Mouse (Mus musculus) left cerebral cortex, adult 2 months (tissue): ENCODE measurements around the gene Ncan. TPM values are rescaled to one million over a fixed set of nuclear protein-coding genes. Genes with fewer than 3 reads are reported as not detected.

ENCODE experiments used
- DNase-seq, 2 experiments: peaks; one replicate each; pipeline ENCODE4 v3.0.0; 2021 to 2022; ENCODE audit warnings: low spot score in 2 of 2, mixed read lengths in 1 of 2; ENCODE audit errors: extremely low spot score in 1 of 2
- H3K27ac ChIP-seq: fragments of 200-600 bp; 2 replicates; pipeline ENCODE4 v1.8.1; 2022
- H3K4me3 ChIP-seq: fragments of 200-600 bp; 2 replicates; pipeline ENCODE4 v1.8.1; 2022
- CTCF ChIP-seq: fragments of 200-600 bp; IDR thresholded peaks from 2 replicates; pipeline ENCODE4 v1.8.1; 2022; ENCODE audit warnings: antibody characterized with exemption, mild to moderate bottlenecking, moderate library complexity
- intact Hi-C: fragments of 180-260 bp; cut with DNase I; formaldehyde crosslinking; loops from one replicate; pipeline ENCODE4 v1.15.1; 2025
- total RNA-seq, 2 experiments: library from RNA; stranded (reverse); gene quantifications; 2 replicates each; pipeline ENCODE4 v1.2.3; 2021

Gene Ncan
- total RNA-seq, 2 experiments from 2014 or later: 175 to 186 TPM

- Histone ChIP-seq H3K4me3 (no peak overlapping the region), H3K27ac (peak overlapping the region; percentile 94)
- intact Hi-C loops: loop anchor here (1.0 kb wide), 1 partner anchor 18 kb away; no protein-coding TSS in a partner anchor
- DNase-seq: peak in 1 of 2 experiments; percentile 55
- no peak for TF ChIP-seq CTCF
Measured at GRCm38 (mm10) chr8:70100241-70100640, 20.4 kb downstream of the Ncan start.

- H3K27ac ChIP-seq: peak overlapping the region; percentile 94
- intact Hi-C loops: no loop called here
- peak in 1 of 2 experiments; percentile 54 for DNase-seq
- no peak for TF ChIP-seq CTCF
- H3K4me3 ChIP-seq: no peak overlapping the region
Measured at GRCm38 (mm10) chr8:70099276-70099675, 21.4 kb downstream of the Ncan start.

- TF ChIP-seq CTCF: no peak
- no peak for DNase-seq
- Histone ChIP-seq H3K27ac (peak overlapping the region; percentile 58), H3K4me3 (no peak overlapping the region)
- intact Hi-C loops: no loop called here
Measured at GRCm38 (mm10) chr8:70092786-70093185, 27.9 kb downstream of the Ncan start.

- DNase-seq: no peak
- no peak for TF ChIP-seq CTCF
- Histone ChIP-seq H3K4me3 (no peak overlapping the region), H3K27ac (peak overlapping the region; percentile 55; the same call in 1 of the 2 replicates)
- intact Hi-C loops: no loop called here
Measured at GRCm38 (mm10) chr8:70089296-70089960, 31.2 kb downstream of the Ncan start.

GRCm38 (mm10) chr8:70087836-70088650 lies 32.6 kb downstream of the Ncan start:
- peak; percentile 65 to 77 for DNase-seq
- peak; percentile 77 for TF ChIP-seq CTCF
- Histone ChIP-seq H3K4me3 (peak overlapping the region; percentile 41), H3K27ac (peak overlapping the region; percentile 11; the same call in 1 of the 2 replicates)
- intact Hi-C loops: loop anchor here (1.0 to 2.0 kb wide), 2 partner anchors 33 to 78 kb away; partner anchors contain the start of gene Ncan

- no peak for DNase-seq
- H3K4me3 ChIP-seq: no peak overlapping the region
- intact Hi-C loops: loop anchor here (2.0 kb wide), 1 partner anchor 34 kb away; the partner anchor contains the start of gene Ncan
- no peak overlapping the region for H3K27ac ChIP-seq
- TF ChIP-seq CTCF: no peak
Measured at GRCm38 (mm10) chr8:70087237-70087636, 33.4 kb downstream of the Ncan start.

GRCm38 (mm10) chr8:70086151-70086550 lies 34.5 kb downstream of the Ncan start:
- DNase-seq: no peak
- H3K27ac ChIP-seq: no peak overlapping the region
- intact Hi-C loops: loop anchor here (2.0 kb wide), 1 partner anchor 35 kb away; the partner anchor contains the start of gene Ncan
- no peak for TF ChIP-seq CTCF
- H3K4me3 ChIP-seq: no peak overlapping the region

- peak in 1 of 2 experiments; percentile 36 for DNase-seq
- H3K4me3 ChIP-seq: peak overlapping the region; percentile 57
- intact Hi-C loops: no loop called here
- peak overlapping the region; percentile 45 for H3K27ac ChIP-seq
- TF ChIP-seq CTCF: peak; percentile 12
Measured at GRCm38 (mm10) chr8:70084191-70085065, 36.2 kb downstream of the Ncan start.

GRCm38 (mm10) chr8:70083285-70083684 lies 37.4 kb downstream of the Ncan start, which contains the start of gene Hapln4:
Gene Hapln4 (plus strand): TSS chr8:70083457.
- TF ChIP-seq CTCF: no peak; the same call in 1 of the 2 replicates
- peak; percentile 72 to 80 for DNase-seq
- intact Hi-C loops: no loop called here
- H3K4me3 ChIP-seq: peak within 1 kb of the TSS; percentile 57
- H3K27ac ChIP-seq: peak within 1 kb of the TSS; percentile 45

- Histone ChIP-seq H3K27ac (no peak overlapping the region), H3K4me3 (no peak overlapping the region)
- intact Hi-C loops: no loop called here
- no peak for TF ChIP-seq CTCF
- no peak for DNase-seq
Measured at GRCm38 (mm10) chr8:70081976-70082375, 38.7 kb downstream of the Ncan start.

- intact Hi-C loops: no loop called here
- DNase-seq: no peak
- Histone ChIP-seq H3K4me3 (no peak overlapping the region), H3K27ac (no peak overlapping the region)
- TF ChIP-seq CTCF: no peak
Measured at GRCm38 (mm10) chr8:70073682-70074081, 47.0 kb downstream of the Ncan start.
